Mouse (Mus musculus) stomach, embryonic 16.5 days (tissue): Measurements from ENCODE around the gene Lrrc38. TPM values are rescaled to one million over a fixed set of nuclear protein-coding genes. Genes with fewer than 3 reads are reported as not detected.

Experiments
- ATAC-seq: fragments of 200-750 bp; cut with Nextera tagmentation; 2 replicates; pipeline ENCODE4 v1.8.0; 2017; ENCODE audit warnings: moderate number of reproducible peaks, moderate TSS enrichment; ENCODE audit not compliant: insufficient read depth, low FRiP score
- H3K27ac ChIP-seq: fragments of 300-500 bp; sonication (generic); 2 replicates; pipeline ENCODE4 v1.5.1; 2014; ENCODE audit warnings: low read length
- H3K27me3 ChIP-seq: fragments of 300-500 bp; sonication (generic); 2 replicates; pipeline ENCODE4 v1.6.1; 2014; ENCODE audit warnings: low read length, control low read depth, mixed read lengths; ENCODE audit not compliant: control insufficient read depth, insufficient read depth
- H3K36me3 ChIP-seq: fragments of 300-500 bp; sonication (generic); 2 replicates; pipeline ENCODE4 v1.6.1; 2014; ENCODE audit warnings: low read length; ENCODE audit not compliant: control insufficient read depth, insufficient read depth
- H3K4me1 ChIP-seq: fragments of 300-500 bp; sonication (generic); 2 replicates; pipeline ENCODE4 v1.6.1; 2014; ENCODE audit warnings: low read length, control low read depth, mixed read lengths; ENCODE audit not compliant: control insufficient read depth, insufficient read depth
- H3K4me2 ChIP-seq: fragments of 300-500 bp; sonication (generic); 2 replicates; pipeline ENCODE4 v1.6.1; 2014; ENCODE audit warnings: low read depth, low read length, mixed read lengths
- H3K4me3 ChIP-seq: fragments of 300-500 bp; sonication (generic); replicated peaks from 2 replicates; pipeline ENCODE4 v1.5.1; 2014; ENCODE audit warnings: mild to moderate bottlenecking, low read length
- H3K9ac ChIP-seq: fragments of 300-500 bp; sonication (generic); 2 replicates; pipeline ENCODE4 v1.6.1; 2014; ENCODE audit warnings: low read length
- H3K9me3 ChIP-seq: fragments of 300-500 bp; sonication (generic); replicated peaks from 2 replicates; pipeline ENCODE4 v1.6.1; 2016; ENCODE audit warnings: low read length, control low read depth; ENCODE audit not compliant: control insufficient read depth
- WGBS: fragments of 180-500 bp; shearing (Covaris S2); extraction: QIAGEN DNeasy Blood & Tissue Kit; methylation state at CpG from one replicate; pipeline ENCODE4 v1.1.7; 2014; 5-methylcytosine and 5-hydroxymethylcytosine counted together
- polyA plus RNA-seq: library from polyadenylated mRNA; unstranded; fragments of >200 nt; fragmentation: Nextera tagmentation; extraction: Ambion mirVana; gene quantifications from 2 replicates; pipeline ENCODE4 v1.2.1, GENCODE M21; 2015

The Lrrc38 gene
- 0.23 TPM in 1 of 2 replicates, not detected in the other for polyA plus RNA-seq

DNA sequence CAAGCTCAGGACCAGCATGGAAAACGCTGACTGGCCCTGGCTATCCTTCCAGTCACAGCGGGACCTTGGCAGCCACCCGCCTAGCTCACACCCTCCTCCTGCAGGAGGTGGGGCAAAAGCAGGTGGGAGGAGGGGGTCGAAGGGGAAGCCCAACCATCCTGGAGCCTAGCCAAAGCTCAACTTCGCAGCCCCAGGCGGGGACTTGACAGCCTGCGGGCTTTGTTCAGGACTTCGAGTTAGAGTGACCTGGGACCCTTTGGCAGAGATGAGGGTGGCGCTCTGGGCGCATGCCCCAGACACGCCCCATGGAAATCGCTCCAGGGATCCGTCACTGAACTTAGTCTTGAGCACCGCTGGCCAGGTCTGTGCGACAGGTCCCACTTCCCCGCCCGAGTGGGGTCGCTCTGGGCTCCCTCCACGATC, at the start of gene Lrrc38:
Gene Lrrc38, plus strand, starts transcription at position 274 of the 423 bp plus-strand sequence.
- no peak for ATAC-seq
- H3K9ac ChIP-seq = peak within 1 kb of the TSS; percentile 4

DNA sequence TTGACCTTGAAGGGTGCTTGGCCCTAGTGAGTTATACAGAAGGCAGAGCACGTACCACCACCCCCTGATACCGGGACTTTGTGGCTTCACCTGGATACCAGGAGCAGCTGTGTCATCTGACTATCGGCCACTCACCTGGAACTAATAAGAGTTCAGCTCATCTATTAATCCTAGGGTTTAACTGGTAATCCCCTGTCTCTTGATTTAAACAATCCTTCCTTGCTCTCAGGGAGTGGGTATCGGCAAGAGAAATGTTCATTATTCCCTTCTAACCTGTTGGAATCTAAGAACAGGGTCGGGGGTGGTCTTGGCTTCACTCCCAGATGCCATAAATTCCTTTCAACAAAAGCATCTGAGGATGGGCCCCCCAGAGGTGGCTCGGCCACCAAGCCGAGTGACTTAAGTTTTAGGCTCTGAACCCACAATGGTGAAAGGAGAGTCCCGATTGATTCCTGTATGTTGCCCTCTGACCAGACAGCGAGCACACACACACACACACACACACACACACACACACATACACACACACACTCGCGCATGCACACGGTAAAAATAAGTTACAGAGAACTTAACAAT, 49.4 kb upstream of the Lrrc38 start:
- WGBS = 22% methylated on average over 12 of the region's 12 CpGs
- Histone ChIP-seq H3K36me3 (no peaks in the 10 kb centered on the region), H3K9me3 (no peaks in the 10 kb centered on the region), H3K27me3 (0 out of 2 replicates have a peak, but pooled peaks cover 3% of the 10 kb centered on the region), H3K9ac (no peak overlapping the region; the same call in 1 of the 2 replicates), H3K27ac (no peak overlapping the region), H3K4me2 (peak overlapping the region; percentile 71), H3K4me3 (peak overlapping the region; percentile 8; the same call in 1 of the 2 replicates), H3K4me1 (peaks cover 24% of the 10 kb centered on the region)
- ATAC-seq = no peak

More for the DNA sequence above, at the start of gene Lrrc38:
- Histone ChIP-seq H3K4me3 (peak within 1 kb of the TSS; percentile 49), H3K27ac (no peak within 1 kb of the TSS), H3K36me3 (no peaks in the 10 kb centered on the region), H3K9me3 (no peaks in the 10 kb centered on the region), H3K4me1 (no peaks in the 10 kb centered on the region), H3K4me2 (peak within 1 kb of the TSS; percentile 61), H3K27me3 (peaks cover 49% of the 10 kb centered on the region)
- under 1% methylated on average over 19 of the region's 19 CpGs for WGBS

DNA sequence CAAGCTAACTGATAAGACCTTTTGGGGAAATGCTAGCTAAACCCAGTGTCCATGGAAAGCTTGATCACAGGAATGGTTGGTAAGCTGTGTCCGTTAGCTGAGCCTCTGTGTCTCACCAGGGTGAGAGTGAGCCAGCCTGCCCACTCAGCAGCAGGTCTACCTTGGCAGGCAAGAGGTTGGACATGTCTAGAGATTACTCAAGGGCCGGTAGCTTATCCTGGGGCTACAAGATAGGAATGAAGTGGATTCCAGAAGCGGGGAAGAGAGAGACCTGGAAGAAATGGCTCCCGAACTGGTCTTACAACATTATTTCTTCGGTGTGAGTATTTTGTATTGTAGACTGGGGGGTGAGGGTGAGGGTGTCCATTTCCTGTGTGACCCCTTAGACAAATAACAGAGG, 48.5 kb upstream of the Lrrc38 start:
- no peaks in the 10 kb centered on the region for H3K9me3 ChIP-seq
- WGBS = 55% methylated on average over 5 of the region's 5 CpGs

DNA sequence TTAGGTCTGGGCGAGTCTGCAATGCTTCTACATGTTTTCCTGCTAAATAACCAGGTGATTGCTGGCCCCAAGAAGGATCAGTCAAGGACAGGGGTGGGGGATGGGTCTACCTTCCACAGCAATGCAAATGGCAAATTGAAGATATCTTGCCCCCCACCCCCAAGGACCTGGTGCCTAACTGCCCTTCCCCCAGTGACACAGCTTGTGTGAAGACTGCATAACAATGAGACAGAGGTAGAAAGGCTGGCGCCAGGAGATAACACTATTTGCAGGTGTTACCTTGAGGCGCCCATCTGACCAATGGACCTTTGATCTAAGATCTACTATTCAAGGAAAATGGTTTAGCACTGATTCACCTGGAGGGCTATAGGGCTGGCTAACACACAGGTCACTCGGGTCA, 47.7 kb upstream of the Lrrc38 start:
- no peaks in the 10 kb centered on the region for H3K9me3 ChIP-seq
- H3K36me3 ChIP-seq = no peaks in the 10 kb centered on the region
- H3K27me3 ChIP-seq = 0 out of 2 replicates have a peak, but pooled peaks cover 3% of the 10 kb centered on the region
- WGBS = 49% methylated on average over 4 of the region's 4 CpGs
- no peak for ATAC-seq
- no peak overlapping the region for H3K4me2 ChIP-seq
- peaks cover 11% of the 10 kb centered on the region for H3K4me1 ChIP-seq
- no peak overlapping the region for H3K9ac ChIP-seq
- H3K4me3 ChIP-seq = no peak overlapping the region
- H3K27ac ChIP-seq = no peak overlapping the region

More for the DNA sequence above, 48.5 kb upstream of the Lrrc38 start:
- Histone ChIP-seq H3K4me1 (peaks cover 16% of the 10 kb centered on the region), H3K9ac (no peak overlapping the region), H3K27ac (no peak overlapping the region), H3K27me3 (0 out of 2 replicates have a peak, but pooled peaks cover 3% of the 10 kb centered on the region), H3K36me3 (no peaks in the 10 kb centered on the region), H3K4me2 (no peak overlapping the region), H3K4me3 (no peak overlapping the region)
- no peak for ATAC-seq

DNA sequence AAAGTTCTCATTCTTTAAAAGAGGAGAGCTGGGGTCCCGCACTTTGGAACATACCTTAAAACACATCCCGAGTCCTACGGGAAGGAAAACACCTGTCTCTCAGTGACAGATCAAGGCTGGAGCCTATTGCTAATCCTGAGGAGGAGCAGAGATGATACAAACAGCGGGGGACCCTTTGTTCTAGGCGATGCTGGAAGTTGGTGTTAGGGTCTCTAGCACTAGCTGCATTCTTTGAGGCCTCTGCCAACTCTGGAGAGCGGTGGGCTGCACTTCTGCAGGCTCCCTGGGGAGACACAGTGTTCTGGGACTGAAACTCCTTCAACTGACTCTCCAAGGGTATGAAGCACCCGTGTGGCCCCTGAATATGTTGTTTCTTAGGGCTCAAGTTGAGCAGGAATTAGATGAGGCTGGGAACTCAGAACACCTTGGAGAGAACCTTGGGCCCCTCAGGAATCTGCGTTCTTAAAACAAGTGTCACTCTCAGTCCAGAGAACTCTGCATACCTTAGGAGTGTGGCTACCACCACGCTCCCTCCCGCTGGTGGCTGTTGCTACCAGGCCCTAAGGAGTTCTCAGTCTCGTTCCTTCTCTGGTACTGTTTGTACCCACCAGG, 47.2 kb upstream of the Lrrc38 start:
- ATAC-seq = no peak
- WGBS = 37% methylated on average over 11 of the region's 11 CpGs
- Histone ChIP-seq H3K27me3 (0 out of 2 replicates have a peak, but pooled peaks cover 3% of the 10 kb centered on the region), H3K4me3 (no peak overlapping the region), H3K9me3 (no peaks in the 10 kb centered on the region), H3K9ac (no peak overlapping the region), H3K27ac (no peak overlapping the region), H3K36me3 (no peaks in the 10 kb centered on the region), H3K4me2 (no peak overlapping the region), H3K4me1 (peaks cover 8% of the 10 kb centered on the region; the same call in 1 of the 2 replicates)

DNA sequence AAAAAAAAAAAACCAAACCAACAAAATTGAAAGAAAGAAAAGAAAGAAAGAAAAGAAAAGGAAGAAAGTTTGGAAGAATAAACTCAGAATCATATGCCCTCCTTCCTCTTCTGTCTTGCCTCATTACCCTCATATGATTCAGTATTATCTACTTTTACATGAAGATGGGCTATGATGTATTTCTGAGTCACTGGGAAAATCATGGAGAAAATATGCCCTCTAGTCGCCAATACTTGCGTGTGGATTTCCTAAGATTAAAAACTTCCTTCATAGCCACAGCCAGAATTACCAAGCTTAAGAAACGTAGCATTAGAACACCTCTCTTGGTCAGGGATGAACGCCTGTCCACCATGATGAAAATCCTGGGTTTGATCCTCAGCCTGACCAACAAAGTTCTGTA, 44.5 kb upstream of the Lrrc38 start:
- peaks cover 2% of the 10 kb centered on the region; the same call in 1 of the 2 replicates for H3K4me1 ChIP-seq
- no peak for ATAC-seq
- no peaks in the 10 kb centered on the region for H3K9me3 ChIP-seq
- WGBS = 85% methylated on average over 4 of the region's 4 CpGs
- H3K9ac ChIP-seq = no peak overlapping the region
- no peak overlapping the region for H3K27ac ChIP-seq
- no peak overlapping the region for H3K4me2 ChIP-seq
- H3K36me3 ChIP-seq = no peaks in the 10 kb centered on the region
- H3K4me3 ChIP-seq = no peak overlapping the region
- no peaks in the 10 kb centered on the region for H3K27me3 ChIP-seq

DNA sequence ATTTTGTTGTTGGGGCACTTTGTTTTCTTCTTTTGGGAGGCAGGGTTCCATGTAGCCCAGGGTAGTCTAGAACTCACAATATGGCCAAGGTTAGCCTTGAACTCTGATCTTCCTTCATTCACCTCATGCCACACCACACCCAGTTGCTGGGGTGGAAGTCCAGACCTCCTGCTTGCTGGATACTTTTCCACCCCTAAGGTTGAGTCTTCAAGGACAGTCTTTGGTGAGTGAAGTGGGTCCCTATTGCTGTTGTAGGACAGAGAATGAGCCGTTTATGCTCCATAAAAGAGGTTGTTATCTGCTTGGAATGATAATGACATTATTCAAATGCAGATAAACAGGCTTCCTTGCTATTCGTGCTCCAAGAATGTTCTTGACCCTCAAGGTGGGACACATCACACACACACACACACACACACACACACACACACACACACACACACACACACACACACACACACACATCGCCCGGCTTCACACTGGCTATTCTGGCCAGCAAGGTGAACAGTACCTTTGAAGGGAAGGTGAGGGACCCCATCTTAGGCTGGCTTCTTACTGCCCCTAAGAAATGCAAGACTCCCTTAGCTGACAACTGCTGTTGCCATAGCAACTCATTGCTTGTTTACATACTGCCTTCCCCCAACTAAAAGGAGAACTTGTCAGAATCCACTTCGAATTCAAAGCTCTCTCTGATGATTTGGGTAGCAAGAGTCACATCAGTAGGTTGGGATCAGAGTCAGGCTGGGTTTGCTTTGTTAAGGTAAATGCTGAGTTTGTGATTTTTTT, 43.4 kb upstream of the Lrrc38 start:
- no peak overlapping the region for H3K4me2 ChIP-seq
- 52% methylated on average over 5 of the region's 5 CpGs for WGBS
- no peaks in the 10 kb centered on the region for H3K27me3 ChIP-seq
- no peaks in the 10 kb centered on the region for H3K36me3 ChIP-seq
- no peak overlapping the region for H3K9ac ChIP-seq
- no peaks in the 10 kb centered on the region for H3K4me1 ChIP-seq
- H3K27ac ChIP-seq = no peak overlapping the region
- no peak for ATAC-seq
- H3K9me3 ChIP-seq = no peaks in the 10 kb centered on the region
- no peak overlapping the region for H3K4me3 ChIP-seq

DNA sequence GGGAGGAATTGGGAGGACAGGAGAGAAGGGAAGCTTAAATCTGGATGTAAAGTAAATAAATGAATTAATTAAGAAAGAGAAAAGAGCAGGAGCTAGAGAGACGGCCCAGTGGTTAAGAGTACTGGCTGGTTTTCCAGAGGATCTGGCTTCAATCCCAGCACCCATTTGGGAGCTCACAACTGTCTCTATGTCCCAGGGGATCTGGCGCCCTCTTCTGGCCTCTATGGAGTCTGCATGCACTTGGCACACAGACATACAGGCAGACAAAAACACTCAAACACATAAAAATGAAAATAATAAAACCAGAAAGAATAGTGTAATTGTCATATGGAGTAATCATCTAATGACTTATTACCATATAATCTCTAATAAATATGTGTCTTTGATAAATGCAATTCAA, 38.2 kb upstream of the Lrrc38 start:
- no peaks in the 10 kb centered on the region for H3K9me3 ChIP-seq
- H3K4me1 ChIP-seq = no peaks in the 10 kb centered on the region
- H3K36me3 ChIP-seq = no peaks in the 10 kb centered on the region
- no peak overlapping the region for H3K4me3 ChIP-seq
- no peak overlapping the region for H3K9ac ChIP-seq
- ATAC-seq = no peak
- no peak overlapping the region for H3K27ac ChIP-seq
- WGBS = 49% methylated on average over 2 of the region's 2 CpGs
- H3K27me3 ChIP-seq = no peaks in the 10 kb centered on the region
- H3K4me2 ChIP-seq = no peak overlapping the region

DNA sequence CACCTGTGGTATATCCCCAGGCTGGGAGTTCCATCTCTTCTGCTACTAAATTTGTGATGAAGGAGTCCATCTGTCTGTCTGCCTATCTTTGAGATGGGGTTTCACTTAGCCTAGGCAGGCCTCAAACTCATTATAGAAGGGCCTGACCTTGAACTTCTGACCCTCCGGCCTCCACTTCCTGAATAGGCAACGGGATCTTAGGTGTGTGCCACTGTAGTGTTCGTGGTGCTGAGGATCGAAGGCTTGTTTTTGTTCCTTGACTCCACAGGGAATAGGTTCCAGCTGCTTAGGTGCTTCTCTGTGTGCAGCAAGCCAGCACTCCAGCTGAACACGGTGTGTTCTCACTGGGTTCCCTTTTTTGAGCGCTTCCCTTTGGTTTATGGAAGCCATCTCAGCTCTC, 36.3 kb upstream of the Lrrc38 start:
- H3K4me3 ChIP-seq = no peak overlapping the region
- H3K27me3 ChIP-seq = no peaks in the 10 kb centered on the region
- no peak overlapping the region for H3K9ac ChIP-seq
- no peaks in the 10 kb centered on the region for H3K36me3 ChIP-seq
- no peaks in the 10 kb centered on the region for H3K4me1 ChIP-seq
- H3K4me2 ChIP-seq = no peak overlapping the region
- no peak overlapping the region for H3K27ac ChIP-seq
- WGBS = 64% methylated on average over 6 of the region's 6 CpGs
- ATAC-seq = no peak
- H3K9me3 ChIP-seq = no peaks in the 10 kb centered on the region
